Mouse (Mus musculus) myocyte (in vitro differentiated cells): Measurements from ENCODE around the gene H2al1g. TPM values are rescaled to one million over a fixed set of nuclear protein-coding genes. Genes with fewer than 3 reads are reported as not detected.
"Not testable (repeated sequence)": the region's sequence is repeated elsewhere in the genome, so short reads cannot be mapped to it uniquely, and the experiment has no call there.

ENCODE experiments used
- H3K27me3 ChIP-seq: one replicate; pipeline ENCODE4 v1.6.1; 2011; ENCODE audit not compliant: control insufficient read depth, insufficient read depth, insufficient read length
- H3K36me3 ChIP-seq: one replicate; pipeline ENCODE4 v1.6.1; 2011; ENCODE audit not compliant: control insufficient read depth, insufficient read depth
- H3K4me2 ChIP-seq: one replicate; pipeline ENCODE4 v1.6.1; 2011; ENCODE audit warnings: low read depth, control low read depth
- H3K4me3 ChIP-seq: one replicate; pipeline ENCODE4 v1.5.1; 2011; ENCODE audit warnings: mild to moderate bottlenecking, control low read depth, moderate library complexity
- H3K79me2 ChIP-seq: one replicate; pipeline ENCODE4 v1.6.1; 2011; ENCODE audit not compliant: control insufficient read depth, insufficient read depth
- H3ac ChIP-seq: one replicate; pipeline ENCODE4 v1.6.1; 2011; ENCODE audit not compliant: control insufficient read depth, insufficient read length
- E2F4 ChIP-seq: IDR thresholded peaks from one replicate; pipeline ENCODE4 v1.6.1; 2011; ENCODE audit warnings: mild to moderate bottlenecking, control low read depth, moderate library complexity; ENCODE audit not compliant: insufficient read depth
- MAX ChIP-seq: IDR thresholded peaks from one replicate; pipeline ENCODE4 v1.6.1; 2011; ENCODE audit warnings: low read depth, mild to moderate bottlenecking, control low read depth
- MYOD1 ChIP-seq, 3 experiments: IDR thresholded peaks; one replicate each; pipeline ENCODE4 v1.6.1; 2011; ENCODE audit warnings: control low read depth in 2 of 3, low read depth in 2 of 3, mild to moderate bottlenecking in 2 of 3, moderate library complexity in 1 of 3; ENCODE audit not compliant: insufficient read length in 2 of 3, control insufficient read depth in 1 of 3
- MYOG ChIP-seq, 3 experiments: IDR thresholded peaks; one replicate each; pipeline ENCODE4 v1.6.1; 2011; ENCODE audit warnings: control low read depth in 2 of 3, low read depth in 2 of 3, mild to moderate bottlenecking in 2 of 3; ENCODE audit not compliant: insufficient read length in 2 of 3, control insufficient read depth in 1 of 3, insufficient read depth in 1 of 3
- POLR2AphosphoS2 ChIP-seq: IDR thresholded peaks from one replicate; pipeline ENCODE4 v1.6.1; 2011; ENCODE audit warnings: low read depth, control low read depth; ENCODE audit not compliant: insufficient read length
- SRF ChIP-seq: IDR thresholded peaks from one replicate; pipeline ENCODE4 v1.6.1; 2011; ENCODE audit warnings: low read depth; ENCODE audit not compliant: control insufficient read depth, insufficient read length
- TCF12 ChIP-seq: IDR thresholded peaks from one replicate; pipeline ENCODE4 v1.6.1; 2011; ENCODE audit warnings: mild to moderate bottlenecking, control low read depth; ENCODE audit not compliant: poor library complexity, insufficient read depth, severe bottlenecking
- TCF3 ChIP-seq: IDR thresholded peaks from one replicate; pipeline ENCODE4 v1.6.1; 2011; ENCODE audit warnings: low read depth, control low read depth; ENCODE audit not compliant: insufficient read length
- USF1 ChIP-seq: IDR thresholded peaks from one replicate; pipeline ENCODE4 v1.6.1; 2011; ENCODE audit warnings: low read depth, mild to moderate bottlenecking, control low read depth, moderate library complexity
- polyA plus RNA-seq: library from polyadenylated mRNA; unstranded; fragments of >200 nt; fragmentation: generic; extraction: Trizol; gene quantifications from one replicate; pipeline ENCODE4 v1.2.1, GENCODE M21; 2012; ENCODE audit warnings: missing spikeins

Gene H2al1g
- polyA plus RNA-seq, 1 experiment: not detected

- Histone ChIP-seq H3K27me3 (no peaks in the 10 kb centered on the region), H3K36me3 (no peaks in the 10 kb centered on the region), H3ac (no peak overlapping the region), H3K79me2 (no peaks in the 10 kb centered on the region), H3K4me2 (no peak overlapping the region), H3K4me3 (no peak overlapping the region)
- TF ChIP-seq TCF12 (no peak), TCF3 (no peak), MAX (no peak), E2F4 (no peak), POLR2AphosphoS2 (no peak), MYOG (IDR thresholded peaks at IDR 0.05; ENCODE audit: control insufficient read depth in 1 of 3, insufficient read depth in 1 of 3, insufficient read length in 2 of 3, low read depth in 2 of 3) (no peak), SRF (no peak), MYOD1 (IDR thresholded peaks at IDR 0.05; ENCODE audit: control insufficient read depth in 1 of 3, insufficient read length in 2 of 3, low read depth in 2 of 3) (no peak)
Measured at GRCm38 (mm10) chrX:11288306-11288882, 29.7 kb upstream of the H2al1g start.

DNA sequence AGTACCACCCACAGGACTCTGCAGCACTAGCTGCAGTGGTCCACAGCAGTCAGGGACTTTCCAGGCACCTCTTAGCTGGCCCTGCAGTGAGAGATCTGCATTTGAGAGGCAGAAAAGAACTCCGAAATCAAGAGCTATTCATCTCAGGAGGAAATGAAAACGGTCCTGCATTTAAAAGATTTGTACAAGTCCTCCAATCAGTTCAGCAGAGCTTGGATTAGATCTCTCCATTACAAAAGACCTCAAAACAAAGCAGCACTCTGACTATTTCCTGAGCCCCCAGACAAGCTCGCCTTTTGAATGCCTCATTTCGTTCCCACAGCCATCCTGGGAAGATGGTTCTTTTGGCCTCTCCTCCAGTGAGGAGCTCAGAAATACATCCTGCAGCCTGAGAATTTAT lies 28.8 kb upstream of the H2al1g start:
- no peak overlapping the region for H3K4me3 ChIP-seq
- no peak overlapping the region for H3ac ChIP-seq
- TF ChIP-seq USF1: no peak
- no peak for TF ChIP-seq TCF12
- no peak for TF ChIP-seq MYOD1 (IDR thresholded peaks at IDR 0.05; ENCODE audit: control insufficient read depth in 1 of 3, insufficient read length in 2 of 3, low read depth in 2 of 3)
- TF ChIP-seq E2F4: no peak
- TF ChIP-seq TCF3: no peak
- no peak overlapping the region for H3K4me2 ChIP-seq
- no peaks in the 10 kb centered on the region for H3K27me3 ChIP-seq
- no peaks in the 10 kb centered on the region for H3K79me2 ChIP-seq
- no peaks in the 10 kb centered on the region for H3K36me3 ChIP-seq

DNA sequence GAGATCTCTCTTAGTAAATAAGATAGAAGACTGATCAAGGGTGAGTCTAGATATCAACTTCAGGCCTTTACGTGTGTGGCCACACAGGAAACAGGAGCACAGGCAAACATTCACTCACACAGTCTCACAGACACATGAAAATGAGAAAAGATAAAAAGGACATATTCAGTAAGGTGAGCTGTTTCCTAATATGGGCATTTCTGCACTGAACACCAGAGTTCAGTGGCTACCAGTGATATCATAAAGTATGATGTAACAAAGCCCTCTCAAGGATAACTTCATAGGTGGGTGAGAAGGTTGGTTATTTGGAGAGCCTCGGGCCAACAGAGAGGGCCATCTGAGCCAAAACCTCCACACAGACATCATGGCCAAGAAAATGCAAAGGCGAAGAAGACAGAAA lies 19.1 kb upstream of the H2al1g start, which contains the start of gene H2al1a:
H2al1a (plus strand) TSS at position 301 of the 400 bp plus-strand sequence.
- not testable (repeated sequence) for H3K4me3 ChIP-seq, H3K79me2 ChIP-seq, H3K27me3 ChIP-seq, H3K36me3 ChIP-seq, H3K4me2 ChIP-seq, H3ac ChIP-seq

- not testable (repeated sequence) for H3ac ChIP-seq, H3K4me3 ChIP-seq, H3K27me3 ChIP-seq, H3K4me2 ChIP-seq, H3K79me2 ChIP-seq, H3K36me3 ChIP-seq
Measured at GRCm38 (mm10) chrX:11302132-11302531, 15.9 kb upstream of the H2al1g start, which contains the start of gene H2al1b. TSS of gene H2al1b (plus strand) at chrX:11302432.

- H3K27me3 ChIP-seq, H3ac ChIP-seq, H3K79me2 ChIP-seq, H3K4me2 ChIP-seq, H3K36me3 ChIP-seq, H3K4me3 ChIP-seq: not testable (repeated sequence)
Measured at GRCm38 (mm10) chrX:11305355-11305754, 12.7 kb upstream of the H2al1g start, which contains the start of gene H2al1c. TSS of gene H2al1c (plus strand) at chrX:11305655.

DNA sequence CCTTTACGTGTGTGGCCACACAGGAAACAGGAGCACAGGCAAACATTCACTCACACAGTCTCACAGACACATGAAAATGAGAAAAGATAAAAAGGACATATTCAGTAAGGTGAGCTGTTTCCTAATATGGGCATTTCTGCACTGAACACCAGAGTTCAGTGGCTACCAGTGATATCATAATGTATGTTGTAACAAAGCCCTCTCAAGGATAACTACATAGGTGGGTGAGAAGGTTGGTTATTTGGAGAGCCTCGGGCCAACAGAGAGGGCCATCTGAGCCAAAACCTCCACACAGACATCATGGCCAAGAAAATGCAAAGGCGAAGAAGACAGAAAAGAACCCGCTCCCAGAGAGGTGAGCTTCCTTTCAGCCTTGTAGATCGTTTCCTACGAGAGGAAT lies 9.5 kb upstream of the H2al1g start, which contains the start of gene H2al1d:
H2al1d (plus strand) TSS at position 301 of the 400 bp plus-strand sequence.
- not testable (repeated sequence) for H3K36me3 ChIP-seq, H3K27me3 ChIP-seq, H3K4me2 ChIP-seq, H3K4me3 ChIP-seq, H3ac ChIP-seq, H3K79me2 ChIP-seq

- not testable (repeated sequence) for H3K4me2 ChIP-seq, H3ac ChIP-seq, H3K36me3 ChIP-seq, H3K27me3 ChIP-seq, H3K4me3 ChIP-seq, H3K79me2 ChIP-seq
Measured at GRCm38 (mm10) chrX:11311634-11312033, 6.4 kb upstream of the H2al1g start, which contains the start of gene H2al1e. TSS of gene H2al1e (plus strand) at chrX:11311934.

GRCm38 (mm10) chrX:11314858-11315257 lies 3.2 kb upstream of the H2al1g start, which contains the start of gene H2al1f:
TSS of gene H2al1f (plus strand) at chrX:11315158.
- not testable (repeated sequence) for H3K4me2 ChIP-seq, H3K4me3 ChIP-seq, H3K79me2 ChIP-seq, H3K36me3 ChIP-seq, H3ac ChIP-seq, H3K27me3 ChIP-seq

GRCm38 (mm10) chrX:11321192-11321591 lies 3.1 kb downstream of the H2al1g start, which contains the start of gene H2al1h:
TSS of gene H2al1h (plus strand) at chrX:11321492.
- H3ac ChIP-seq, H3K36me3 ChIP-seq, H3K4me3 ChIP-seq, H3K4me2 ChIP-seq, H3K27me3 ChIP-seq, H3K79me2 ChIP-seq: not testable (repeated sequence)

GRCm38 (mm10) chrX:11324359-11324758 lies 6.3 kb downstream of the H2al1g start, which contains the start of gene H2al1i:
TSS of gene H2al1i (plus strand) at chrX:11324659.
- not testable (repeated sequence) for H3K27me3 ChIP-seq, H3ac ChIP-seq, H3K4me2 ChIP-seq, H3K4me3 ChIP-seq, H3K79me2 ChIP-seq, H3K36me3 ChIP-seq
